Mouse (Mus musculus): ENCODE results near the gene Arhgap25. TPM values are rescaled to one million over a fixed set of nuclear protein-coding genes. Genes with fewer than 3 reads are reported as not detected.
"Not testable (repeated sequence)": the region's sequence is repeated elsewhere in the genome, so short reads cannot be mapped to it uniquely, and the experiment has no call there.

Arhgap25 gene
- 1.8 and 1.9 TPM in 2 replicates for polyA plus RNA-seq (2015; fragmentation: Nextera tagmentation; extraction: Ambion mirVana)

DNA sequence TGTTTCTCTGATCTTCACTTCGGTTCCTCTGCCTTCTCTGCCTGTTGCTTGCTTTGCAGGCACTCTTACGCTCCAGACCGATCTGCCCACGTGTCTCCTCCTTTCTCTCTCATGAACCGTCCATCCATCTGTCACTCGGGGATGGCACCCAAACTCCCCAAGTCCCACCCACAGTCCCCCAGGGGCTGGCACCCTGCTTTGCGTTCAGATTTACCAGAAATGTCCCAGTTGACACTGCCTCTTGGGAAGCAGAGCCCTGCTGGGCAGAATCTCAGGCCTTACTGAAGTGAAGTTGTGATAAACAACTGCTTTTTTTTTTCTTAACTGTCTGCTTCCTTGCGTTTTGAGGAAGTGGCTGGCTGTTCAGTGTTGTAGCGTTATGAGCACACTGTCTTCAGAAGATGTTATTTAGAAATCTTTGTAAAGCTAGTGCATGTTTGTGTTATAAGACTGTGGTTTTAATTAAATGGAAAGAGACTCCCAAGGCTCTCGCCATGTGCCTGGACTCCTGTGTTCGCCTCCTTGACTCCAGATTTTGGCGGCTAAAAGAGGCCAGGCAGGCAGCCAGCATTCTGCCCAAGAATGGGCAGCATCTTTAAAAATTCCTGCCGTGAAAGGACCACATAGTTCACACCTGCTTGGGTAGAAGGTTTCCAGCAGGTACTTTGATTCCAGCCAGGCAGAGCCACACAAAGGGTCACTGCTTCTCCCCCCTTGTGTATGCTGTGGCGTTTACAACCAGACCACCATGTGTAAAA, at the start of gene Arhgap25:
Gene Arhgap25, minus strand, starts transcription at position 307 of the 758 bp plus-strand sequence.
- no peaks in the 10 kb centered on the region for H3K36me3 ChIP-seq (replicated peaks)
- no peaks in the 10 kb centered on the region for H3K27me3 ChIP-seq (replicated peaks)
- H3K27ac ChIP-seq: no peak within 1 kb of the TSS
- no peaks in the 10 kb centered on the region for H3K4me1 ChIP-seq
- H3K4me2 ChIP-seq: no peak within 1 kb of the TSS
- no peak within 1 kb of the TSS for H3K4me3 ChIP-seq
- 67% methylated on average over 14 of the region's 14 CpGs for WGBS
- H3K9ac ChIP-seq: no peak within 1 kb of the TSS
- no peaks in the 10 kb centered on the region for H3K9me3 ChIP-seq
- ATAC-seq (replicated peaks): no peak

DNA sequence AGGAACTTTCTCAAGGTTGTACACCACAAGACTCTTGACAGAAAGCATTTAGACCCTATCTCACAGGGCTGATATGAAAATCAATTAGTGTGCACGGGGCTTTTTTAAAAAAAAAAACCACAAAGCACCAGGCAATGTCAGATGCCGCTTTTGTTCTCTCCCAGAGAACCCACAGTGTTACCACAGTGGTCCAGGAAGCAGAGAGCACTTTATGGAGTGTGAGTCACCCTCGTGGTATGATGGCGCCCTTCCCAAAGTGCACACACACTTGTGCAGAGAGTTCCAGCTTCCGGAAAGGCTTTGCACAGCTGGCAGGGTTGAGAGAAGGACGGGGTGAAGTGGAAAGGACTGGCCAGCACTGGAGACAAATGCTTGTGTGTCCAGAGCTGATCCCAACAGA, 49.4 kb upstream of the Arhgap25 start:
- Histone ChIP-seq H3K4me2 (no peak overlapping the region), H3K9me3 (no peaks in the 10 kb centered on the region), H3K4me3 (no peak overlapping the region), H3K36me3 (replicated peaks) (no peaks in the 10 kb centered on the region), H3K9ac (no peak overlapping the region), H3K27me3 (replicated peaks) (0 out of 2 replicates have a peak, but pooled peaks cover 3% of the 10 kb centered on the region), H3K4me1 (no peaks in the 10 kb centered on the region), H3K27ac (no peak overlapping the region)
- WGBS: 84% methylated on average over 6 of the region's 6 CpGs
- ATAC-seq (replicated peaks): no peak

DNA sequence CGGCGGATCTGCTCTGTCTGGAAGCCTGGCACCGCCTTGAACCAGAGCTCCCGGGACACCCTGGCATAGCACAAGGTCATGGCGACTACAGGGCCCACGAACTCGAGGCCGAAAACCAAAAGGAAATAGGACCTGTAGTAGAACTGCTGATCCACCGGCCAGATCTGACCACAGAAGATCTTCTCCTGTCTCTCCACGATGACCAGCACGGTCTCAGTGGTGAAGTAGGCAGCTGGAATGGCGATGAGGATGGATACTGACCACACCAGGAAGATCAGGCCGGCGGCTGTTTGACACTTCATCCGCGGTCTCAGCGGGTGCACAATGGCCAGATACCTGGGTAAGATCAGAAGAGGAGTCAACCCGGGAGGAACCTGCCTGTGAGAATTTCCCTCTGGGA, 48.5 kb upstream of the Arhgap25 start:
- no peak overlapping the region for H3K27ac ChIP-seq
- no peak overlapping the region for H3K9ac ChIP-seq
- H3K4me1 ChIP-seq: no peaks in the 10 kb centered on the region
- no peak overlapping the region for H3K4me3 ChIP-seq
- H3K36me3 ChIP-seq (replicated peaks): no peaks in the 10 kb centered on the region
- H3K4me2 ChIP-seq: no peak overlapping the region
- ATAC-seq (replicated peaks): no peak
- 0 out of 2 replicates have a peak, but pooled peaks cover 3% of the 10 kb centered on the region for H3K27me3 ChIP-seq (replicated peaks)
- WGBS: 94% methylated on average over 18 of the region's 18 CpGs
- H3K9me3 ChIP-seq: no peaks in the 10 kb centered on the region

DNA sequence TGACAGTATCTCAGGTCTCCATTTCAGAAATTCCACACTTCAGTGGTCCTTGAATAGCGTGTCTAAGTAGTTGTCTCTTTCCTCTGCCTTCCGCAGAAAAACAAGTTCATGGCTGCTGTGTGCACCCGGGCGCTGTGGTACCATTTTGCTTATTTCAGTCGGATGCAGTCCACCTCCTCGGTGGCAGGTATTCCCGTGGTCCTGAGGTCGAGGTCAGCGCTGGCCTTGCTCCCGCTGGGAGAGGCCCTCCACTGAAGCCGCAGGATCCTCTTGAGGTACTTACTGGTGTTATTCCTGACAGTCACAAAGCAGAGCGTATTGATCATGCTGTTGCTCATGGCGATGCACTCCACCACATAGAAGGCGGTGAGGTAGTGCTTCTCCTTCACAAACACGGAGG, 48.0 kb upstream of the Arhgap25 start:
- Histone ChIP-seq H3K4me3 (no peak overlapping the region), H3K27me3 (replicated peaks) (0 out of 2 replicates have a peak, but pooled peaks cover 3% of the 10 kb centered on the region)

DNA sequence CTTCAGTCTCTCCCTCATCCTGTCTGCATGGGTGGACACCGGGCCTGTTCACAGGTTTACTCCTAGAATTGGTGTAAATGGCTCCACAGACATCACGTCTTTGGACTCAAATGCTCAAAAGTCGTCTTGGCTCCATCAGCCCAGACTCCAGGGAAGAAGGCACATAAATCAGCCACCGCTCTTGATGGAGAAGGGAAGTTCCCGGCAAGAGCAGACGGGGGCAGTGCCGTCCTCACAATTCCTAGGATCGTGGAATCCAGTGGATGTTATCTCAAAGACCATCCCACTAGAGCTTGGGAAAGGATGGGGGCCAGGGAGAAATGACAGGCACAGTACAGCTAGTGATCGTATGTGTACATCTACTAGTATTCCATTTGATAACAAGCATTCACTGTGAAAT, 45.2 kb upstream of the Arhgap25 start:
- H3K9me3 ChIP-seq: no peaks in the 10 kb centered on the region
- no peak overlapping the region for H3K4me2 ChIP-seq
- H3K27me3 ChIP-seq (replicated peaks): no peaks in the 10 kb centered on the region
- no peaks in the 10 kb centered on the region for H3K4me1 ChIP-seq
- no peaks in the 10 kb centered on the region for H3K36me3 ChIP-seq (replicated peaks)
- H3K4me3 ChIP-seq: no peak overlapping the region
- no peak for ATAC-seq (replicated peaks)
- no peak overlapping the region for H3K27ac ChIP-seq
- WGBS: 55% methylated on average over 9 of the region's 9 CpGs
- H3K9ac ChIP-seq: no peak overlapping the region

More for the DNA sequence above, 48.0 kb upstream of the Arhgap25 start:
- Histone ChIP-seq H3K27ac (no peak overlapping the region), H3K36me3 (replicated peaks) (no peaks in the 10 kb centered on the region), H3K4me1 (no peaks in the 10 kb centered on the region), H3K4me2 (no peak overlapping the region), H3K9me3 (no peaks in the 10 kb centered on the region), H3K9ac (no peak overlapping the region)
- ATAC-seq (replicated peaks): no peak
- 85% methylated on average over 15 of the region's 15 CpGs for WGBS

DNA sequence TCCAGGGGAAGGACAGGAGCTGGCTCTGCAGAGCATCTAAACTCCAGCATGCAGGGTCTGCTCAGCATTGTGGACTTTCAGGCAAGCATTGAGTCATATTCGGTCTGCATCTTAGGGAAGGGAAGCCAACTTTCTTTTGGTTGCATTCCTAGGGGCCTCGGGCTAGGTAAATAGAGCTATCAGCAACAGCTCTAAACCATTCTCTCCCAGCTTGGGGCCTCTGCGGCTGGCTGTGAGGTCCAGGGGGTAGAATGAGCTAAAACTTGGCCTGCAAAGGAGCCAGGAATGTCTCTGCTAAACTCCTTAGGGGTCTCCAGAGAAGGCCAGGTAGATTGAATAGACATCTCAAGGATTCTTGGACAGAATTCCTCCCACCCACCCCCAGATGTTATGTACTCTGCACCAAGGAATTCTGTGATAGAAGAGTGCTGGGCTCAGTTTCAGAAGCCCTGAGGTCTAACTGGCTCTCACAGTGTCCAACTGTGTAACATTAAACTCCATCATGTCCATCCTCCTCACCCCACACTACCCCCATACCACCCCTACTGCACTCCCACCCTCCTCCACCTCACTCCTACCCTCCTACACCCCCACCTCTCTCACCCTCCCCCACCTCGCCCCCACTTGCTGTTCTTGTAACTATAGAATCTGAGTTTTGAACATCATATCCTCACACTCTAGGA, 43.7 kb upstream of the Arhgap25 start:
- Histone ChIP-seq H3K36me3 (replicated peaks) (no peaks in the 10 kb centered on the region), H3K4me3 (no peak overlapping the region), H3K27me3 (replicated peaks) (no peaks in the 10 kb centered on the region), H3K9ac (no peak overlapping the region), H3K27ac (no peak overlapping the region), H3K4me1 (no peaks in the 10 kb centered on the region), H3K4me2 (no peak overlapping the region), H3K9me3 (no peaks in the 10 kb centered on the region)
- 55% methylated on average over 4 of the region's 4 CpGs for WGBS
- no peak for ATAC-seq (replicated peaks)

DNA sequence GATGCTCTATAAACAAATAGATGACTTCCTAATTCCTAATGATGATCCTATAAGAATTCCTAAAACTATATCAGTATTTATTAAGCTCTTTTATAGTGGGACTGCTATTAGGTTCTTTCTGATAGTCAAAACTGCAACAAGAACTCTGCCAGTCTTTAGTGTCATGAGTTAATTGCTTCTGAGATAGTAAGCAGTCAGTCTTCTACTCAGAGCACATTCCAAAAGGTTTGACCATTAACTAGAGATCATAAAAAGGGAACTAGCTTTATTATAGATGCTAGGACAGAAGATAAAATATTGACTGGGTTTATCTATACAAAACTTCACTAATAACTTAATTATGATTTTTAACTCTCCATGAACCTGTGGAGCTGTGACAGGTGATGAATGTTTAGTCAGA, 38.8 kb upstream of the Arhgap25 start:
- H3K4me3 ChIP-seq; H3K9ac ChIP-seq; H3K27me3 ChIP-seq (replicated peaks); H3K36me3 ChIP-seq (replicated peaks); H3K4me1 ChIP-seq; H3K27ac ChIP-seq; H3K9me3 ChIP-seq; ATAC-seq (replicated peaks); H3K4me2 ChIP-seq: not testable (repeated sequence)

DNA sequence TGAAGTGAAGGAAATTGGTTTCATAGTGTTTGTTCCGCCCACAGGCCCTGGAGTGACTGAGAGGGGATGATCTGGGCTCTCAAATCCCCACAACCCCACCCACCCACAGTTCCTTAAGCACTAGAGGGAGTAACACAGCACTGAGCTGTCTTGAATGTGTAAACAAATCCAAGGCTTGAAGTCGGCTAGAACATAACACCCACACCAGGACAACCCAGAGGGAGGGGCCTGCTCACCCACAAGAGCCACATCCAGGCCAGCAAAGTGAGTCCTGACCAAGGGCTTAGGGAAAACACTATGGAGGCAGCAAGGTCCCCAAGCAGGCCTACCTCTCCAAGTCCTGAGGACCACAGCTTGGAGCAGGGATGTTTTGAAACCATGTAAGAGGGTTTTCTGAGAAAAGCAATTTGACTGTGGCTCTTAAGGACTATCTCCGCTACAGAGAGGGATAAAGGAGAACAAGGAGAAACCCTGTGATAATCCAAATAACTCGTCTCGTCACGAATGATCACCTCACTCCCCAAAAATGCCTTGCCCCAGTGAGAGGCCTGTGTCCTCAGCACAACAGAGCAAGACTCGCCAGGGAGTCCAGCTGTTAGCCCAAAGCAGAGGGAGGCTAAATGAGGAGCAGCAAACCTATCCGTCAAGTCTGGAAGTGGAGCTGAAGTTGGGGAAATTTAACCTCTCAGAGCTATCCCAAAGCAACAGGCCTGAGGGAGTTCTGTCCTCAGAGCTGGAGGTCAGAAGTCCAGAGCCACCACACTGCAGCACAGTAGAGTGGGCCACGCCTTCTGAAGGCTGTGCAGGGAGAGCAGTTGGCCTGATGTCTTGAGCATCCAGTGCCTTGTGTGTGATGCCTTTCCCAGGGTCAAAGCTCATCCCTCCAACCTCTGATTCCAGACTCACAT, 34.9 kb upstream of the Arhgap25 start:
- no peak overlapping the region for H3K4me3 ChIP-seq
- H3K27ac ChIP-seq: no peak overlapping the region
- H3K36me3 ChIP-seq (replicated peaks): no peaks in the 10 kb centered on the region
- no peak overlapping the region for H3K9ac ChIP-seq
- no peaks in the 10 kb centered on the region for H3K27me3 ChIP-seq (replicated peaks)
- ATAC-seq (replicated peaks): no peak
- no peaks in the 10 kb centered on the region for H3K9me3 ChIP-seq
- H3K4me1 ChIP-seq: no peaks in the 10 kb centered on the region
- WGBS: 54% methylated on average over 9 of the region's 9 CpGs
- H3K4me2 ChIP-seq: no peak overlapping the region

DNA sequence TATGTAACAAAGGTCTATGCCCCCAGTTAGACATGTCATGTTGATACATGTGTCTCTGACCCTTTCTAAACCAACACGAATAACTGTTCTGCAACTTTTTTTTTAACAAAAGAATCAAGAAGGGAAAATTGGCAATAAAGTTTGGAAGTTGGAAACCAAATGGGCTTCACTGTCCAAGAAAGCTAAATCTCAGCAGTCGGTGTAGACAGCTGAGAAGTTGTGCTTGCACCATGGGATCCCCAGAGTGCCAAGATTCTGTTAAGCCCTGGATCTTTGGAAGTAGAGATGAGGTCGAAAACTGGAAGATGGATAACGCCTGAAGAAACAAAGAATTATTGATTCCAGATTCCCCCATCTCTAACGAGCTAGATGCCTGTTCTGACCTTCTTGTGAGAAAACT, 32.1 kb upstream of the Arhgap25 start:
- Histone ChIP-seq H3K36me3 (replicated peaks) (no peaks in the 10 kb centered on the region), H3K9me3 (no peaks in the 10 kb centered on the region), H3K4me2 (no peak overlapping the region), H3K27ac (no peak overlapping the region), H3K4me3 (no peak overlapping the region), H3K27me3 (replicated peaks) (no peaks in the 10 kb centered on the region), H3K9ac (no peak overlapping the region), H3K4me1 (no peaks in the 10 kb centered on the region)
- no peak for ATAC-seq (replicated peaks)
- WGBS: 87% methylated on average over 5 of the region's 5 CpGs

DNA sequence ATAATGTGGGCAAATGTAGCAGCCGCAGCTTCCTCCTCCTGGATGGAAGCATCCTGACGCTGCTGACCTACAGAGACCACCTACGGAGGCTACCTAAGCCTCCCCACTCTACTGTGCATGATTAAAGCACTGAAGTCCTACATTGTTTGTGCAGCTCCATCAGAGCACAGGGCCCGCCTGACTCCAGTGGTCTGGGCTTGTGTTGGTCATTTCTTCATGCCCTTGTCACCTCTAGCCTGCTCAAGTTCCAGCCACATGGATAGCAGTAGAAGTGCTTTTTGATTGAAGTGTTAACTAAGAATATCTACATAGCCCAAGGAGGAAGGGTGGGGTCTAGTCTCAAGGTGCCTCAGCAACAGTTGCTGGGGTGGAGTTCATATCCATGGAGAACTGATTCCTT, 31.3 kb upstream of the Arhgap25 start:
- Histone ChIP-seq H3K4me1 (no peaks in the 10 kb centered on the region), H3K9me3 (no peaks in the 10 kb centered on the region), H3K4me2 (no peak overlapping the region), H3K4me3 (no peak overlapping the region), H3K27me3 (replicated peaks) (no peaks in the 10 kb centered on the region), H3K27ac (no peak overlapping the region), H3K9ac (no peak overlapping the region), H3K36me3 (replicated peaks) (no peaks in the 10 kb centered on the region)
- ATAC-seq (replicated peaks): no peak
- WGBS: 88% methylated on average over 4 of the region's 4 CpGs

DNA sequence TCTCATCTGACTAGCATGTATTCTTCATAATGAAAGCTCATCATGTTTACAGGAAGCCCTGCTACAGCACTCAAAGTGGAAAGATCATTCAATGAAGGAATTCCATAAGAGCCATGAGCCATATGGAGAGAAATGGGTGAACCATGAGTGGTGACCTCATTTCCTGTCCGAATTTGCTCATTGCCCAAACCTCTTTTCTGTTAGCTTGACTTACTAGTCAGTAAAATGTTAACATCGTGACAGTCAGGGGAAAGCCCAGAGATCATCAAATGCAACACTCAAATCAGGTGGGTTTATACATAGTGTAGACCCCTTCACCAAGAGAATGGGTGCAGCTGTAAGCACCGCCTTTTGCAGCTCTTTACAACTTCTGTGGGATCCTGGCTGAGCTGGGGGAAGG, 20.7 kb upstream of the Arhgap25 start:
- WGBS: 92% methylated on average over 3 of the region's 3 CpGs
- Histone ChIP-seq H3K27me3 (replicated peaks) (no peaks in the 10 kb centered on the region), H3K4me1 (no peaks in the 10 kb centered on the region), H3K36me3 (replicated peaks) (no peaks in the 10 kb centered on the region), H3K9ac (no peak overlapping the region), H3K4me2 (no peak overlapping the region), H3K27ac (no peak overlapping the region), H3K4me3 (no peak overlapping the region), H3K9me3 (no peaks in the 10 kb centered on the region)
- no peak for ATAC-seq (replicated peaks)

DNA sequence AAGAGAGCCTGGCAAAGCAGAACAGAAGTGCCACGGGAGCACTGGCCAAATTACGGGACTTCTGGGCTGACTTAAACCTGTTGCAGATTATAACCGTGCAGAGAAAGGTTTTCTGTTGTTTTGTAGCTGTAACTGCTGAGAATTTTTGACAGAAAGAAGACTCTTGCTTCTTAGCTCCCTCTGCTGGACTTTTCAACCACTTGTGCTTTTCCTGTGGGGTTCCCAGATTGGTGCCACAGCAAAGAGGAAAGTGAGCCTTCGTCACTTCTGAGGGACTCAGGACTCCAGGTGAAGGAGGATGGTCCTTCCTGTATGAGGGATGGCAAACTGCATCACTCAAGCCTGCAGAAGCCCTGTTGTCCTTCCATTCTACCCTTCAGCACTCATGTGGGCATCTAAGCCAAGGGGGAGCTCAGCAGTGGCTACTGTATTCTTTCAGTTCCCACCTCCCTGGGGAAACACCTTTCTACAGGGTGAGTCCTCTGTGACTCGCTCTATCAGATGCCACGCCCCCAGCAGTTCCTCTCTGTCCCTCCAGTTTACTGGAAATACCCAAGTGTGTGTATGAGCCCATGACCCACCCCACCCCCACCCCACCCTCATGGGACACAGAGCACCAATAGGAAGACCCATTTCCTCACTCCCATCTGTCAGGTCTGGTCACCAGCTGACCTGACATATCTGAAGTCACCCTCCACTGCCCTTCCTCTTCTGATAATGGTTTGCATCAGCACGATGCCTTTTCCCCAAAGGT, 19.2 kb upstream of the Arhgap25 start:
- Histone ChIP-seq H3K9me3 (no peaks in the 10 kb centered on the region), H3K27ac (no peak overlapping the region), H3K4me1 (no peaks in the 10 kb centered on the region), H3K36me3 (replicated peaks) (no peaks in the 10 kb centered on the region), H3K4me2 (no peak overlapping the region), H3K9ac (no peak overlapping the region), H3K4me3 (no peak overlapping the region), H3K27me3 (replicated peaks) (no peaks in the 10 kb centered on the region)
- ATAC-seq (replicated peaks): no peak
- 64% methylated on average over 7 of the region's 7 CpGs for WGBS
